Mouse (Mus musculus): Measurements from ENCODE around the gene Uba5.

Gene Uba5

DNA sequence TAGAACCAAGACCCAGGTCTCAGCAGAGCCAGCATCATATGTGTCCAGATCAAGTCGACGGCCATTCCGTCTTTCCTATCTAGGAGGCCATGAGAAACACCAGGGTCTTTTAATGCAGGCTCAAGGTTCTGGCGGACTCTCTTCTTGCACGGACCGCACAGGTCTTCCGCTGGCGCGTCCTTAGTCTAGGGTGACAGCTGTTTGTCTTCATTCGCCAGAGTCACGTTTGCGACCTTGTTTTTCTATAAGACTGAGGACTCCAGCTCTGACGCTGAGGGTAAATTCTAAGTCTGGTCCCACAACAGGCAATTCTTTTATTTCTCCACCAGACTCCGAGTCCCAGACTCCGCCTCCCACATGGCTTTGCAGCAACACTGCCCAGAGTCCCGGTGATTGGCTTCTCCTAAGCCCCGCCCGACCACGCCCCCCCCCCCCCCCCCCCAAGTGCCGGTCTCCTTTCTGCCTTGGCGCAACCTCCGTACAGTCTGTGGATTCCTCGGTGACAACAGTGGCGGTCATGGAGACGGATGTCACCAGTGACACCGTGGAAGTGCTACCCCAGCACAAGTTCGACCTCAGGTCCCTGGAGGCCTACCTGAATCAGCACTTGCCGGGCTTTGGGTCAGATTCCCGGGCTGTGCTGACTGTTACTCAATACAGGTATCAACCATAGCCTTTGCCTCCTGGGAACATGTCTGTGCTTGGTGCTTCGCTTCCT lies 469 bp upstream of the Uba5 start, which contains the start of gene Acad11:
Acad11 (plus strand) TSS at position 134 of the 718 bp plus-strand sequence.
- DNase-seq, result peak; percentile 87

DNA sequence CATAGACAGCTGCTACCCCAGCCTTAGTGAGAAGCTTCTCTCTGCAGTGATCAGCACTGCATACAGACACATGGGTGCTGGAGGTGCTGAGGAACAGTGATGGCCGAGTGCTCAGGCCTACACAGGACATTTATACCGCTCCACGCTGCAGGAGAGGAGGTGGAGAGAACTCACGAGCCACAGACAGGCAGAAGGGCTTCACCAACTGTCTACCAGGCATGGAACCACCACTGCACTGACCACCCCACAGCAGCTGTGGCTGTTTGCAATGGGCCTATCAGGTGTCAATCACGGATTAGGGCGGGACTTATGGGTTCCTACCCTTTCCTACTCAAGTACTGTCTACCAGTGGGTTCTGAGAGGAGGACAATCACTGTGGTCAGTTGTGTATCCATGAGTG lies 11.9 kb downstream of the Uba5 start:
- no peak for DNase-seq

DNA sequence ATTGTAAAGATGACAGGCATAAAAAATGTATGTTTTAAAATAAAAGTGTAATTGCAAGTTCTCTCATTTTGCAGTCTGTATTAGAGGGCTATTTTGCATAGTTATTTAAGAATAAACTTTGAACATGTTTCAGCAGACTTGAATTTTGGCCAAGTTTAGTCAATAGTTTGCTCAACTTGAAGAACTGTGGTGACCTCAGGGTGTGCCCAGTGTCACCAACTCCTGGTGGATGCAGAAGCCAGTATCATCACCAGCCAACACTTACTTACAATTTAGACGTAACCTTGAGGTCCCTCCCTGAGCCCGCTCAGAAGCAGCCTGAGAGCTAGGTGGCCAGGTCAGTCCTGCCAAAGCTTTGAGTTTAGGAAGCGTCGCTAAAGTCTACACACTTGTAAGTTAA lies 19.3 kb downstream of the Uba5 start:
- no peak for DNase-seq

DNA sequence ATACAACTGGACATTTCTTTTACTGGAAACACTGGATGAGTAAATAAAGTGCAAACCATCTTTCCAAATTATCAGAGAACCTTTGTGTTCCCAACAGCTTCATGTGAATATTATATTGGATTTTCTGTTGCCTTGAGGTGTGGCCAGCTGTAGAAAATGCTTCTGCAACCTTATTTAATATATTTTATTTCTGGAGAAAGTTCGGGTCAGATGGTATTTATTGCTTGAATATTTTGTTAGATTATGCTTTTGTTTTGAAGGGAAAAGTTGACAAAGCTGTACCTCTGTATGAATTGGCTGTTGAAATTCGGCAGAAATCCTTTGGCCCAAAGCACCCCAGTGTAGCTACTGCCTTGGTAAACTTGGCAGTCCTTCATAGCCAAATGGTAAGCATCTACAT lies 22.6 kb downstream of the Uba5 start, which contains the start of gene Gm28305:
Gm28305 (plus strand) TSS at position 301 of the 400 bp plus-strand sequence.
- no peak for DNase-seq

DNA sequence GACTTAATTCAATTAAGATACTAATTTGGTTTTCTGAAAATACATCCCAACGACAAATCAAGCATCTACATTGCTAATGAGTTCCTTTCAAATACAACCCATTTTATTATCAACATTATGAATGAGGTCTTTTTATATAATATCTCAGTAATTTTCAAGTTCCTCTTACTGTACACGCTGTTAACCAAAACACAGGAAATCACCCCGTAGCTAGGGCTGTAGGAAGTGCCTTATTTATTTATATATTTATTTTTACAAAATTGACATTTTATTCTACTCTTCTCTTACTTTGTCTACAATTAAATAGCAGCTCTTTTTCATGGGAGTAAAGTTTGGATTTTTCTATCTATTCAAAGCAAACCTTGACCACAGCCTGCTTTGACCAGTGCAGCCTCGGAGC lies 23.2 kb downstream of the Uba5 start:
- DNase-seq, result no peak

DNA sequence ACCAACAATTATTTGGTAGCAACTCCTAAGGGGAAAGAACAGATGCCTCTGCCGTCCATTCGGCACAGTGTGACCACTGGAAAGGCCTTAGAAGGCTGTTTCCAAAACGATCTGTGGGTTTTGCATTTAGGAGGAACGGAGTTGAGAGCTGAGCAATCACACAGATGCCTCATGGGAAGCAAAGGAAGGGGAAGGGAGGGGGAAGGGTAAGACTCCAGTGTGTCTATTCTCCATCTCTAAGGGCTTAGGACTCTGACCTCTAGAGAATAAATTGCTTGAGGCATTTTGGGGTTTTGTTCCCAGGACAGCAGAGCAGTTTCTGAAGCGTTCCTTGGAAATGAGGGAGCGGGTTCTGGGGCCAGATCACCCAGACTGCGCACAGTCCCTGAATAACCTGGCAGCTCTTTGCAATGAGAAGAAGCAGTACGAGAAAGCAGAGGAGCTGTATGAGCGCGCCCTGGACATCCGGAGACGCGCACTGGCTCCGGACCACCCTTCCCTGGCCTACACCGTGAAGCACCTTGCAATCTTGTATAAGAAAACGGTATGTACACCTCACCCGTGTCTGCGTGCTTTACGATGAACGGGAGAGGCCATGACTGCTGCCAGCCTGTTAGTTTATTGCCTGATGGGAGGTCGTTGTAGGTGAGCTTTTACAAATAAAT lies 23.8 kb downstream of the Uba5 start:
- no peak for DNase-seq

DNA sequence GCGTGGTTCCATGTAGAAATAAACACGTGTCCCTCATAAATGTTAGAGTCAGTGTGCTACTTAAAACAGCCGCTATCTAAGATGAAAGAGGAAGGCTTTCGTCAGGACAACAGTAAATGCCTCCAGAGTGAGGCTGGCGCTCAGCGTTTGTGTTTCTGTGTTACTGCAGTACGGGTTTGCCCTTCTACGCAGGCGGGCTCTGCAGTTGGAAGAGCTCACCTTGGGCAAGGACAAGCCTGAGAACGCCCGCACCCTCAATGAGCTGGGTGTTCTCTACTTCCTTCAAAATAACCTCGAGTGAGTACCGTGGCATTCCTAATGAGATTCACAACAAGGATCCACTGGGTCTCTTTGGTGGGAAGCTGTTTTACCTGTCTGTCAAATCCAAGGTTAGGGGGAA lies 24.7 kb downstream of the Uba5 start:
- DNase-seq, result no peak

DNA sequence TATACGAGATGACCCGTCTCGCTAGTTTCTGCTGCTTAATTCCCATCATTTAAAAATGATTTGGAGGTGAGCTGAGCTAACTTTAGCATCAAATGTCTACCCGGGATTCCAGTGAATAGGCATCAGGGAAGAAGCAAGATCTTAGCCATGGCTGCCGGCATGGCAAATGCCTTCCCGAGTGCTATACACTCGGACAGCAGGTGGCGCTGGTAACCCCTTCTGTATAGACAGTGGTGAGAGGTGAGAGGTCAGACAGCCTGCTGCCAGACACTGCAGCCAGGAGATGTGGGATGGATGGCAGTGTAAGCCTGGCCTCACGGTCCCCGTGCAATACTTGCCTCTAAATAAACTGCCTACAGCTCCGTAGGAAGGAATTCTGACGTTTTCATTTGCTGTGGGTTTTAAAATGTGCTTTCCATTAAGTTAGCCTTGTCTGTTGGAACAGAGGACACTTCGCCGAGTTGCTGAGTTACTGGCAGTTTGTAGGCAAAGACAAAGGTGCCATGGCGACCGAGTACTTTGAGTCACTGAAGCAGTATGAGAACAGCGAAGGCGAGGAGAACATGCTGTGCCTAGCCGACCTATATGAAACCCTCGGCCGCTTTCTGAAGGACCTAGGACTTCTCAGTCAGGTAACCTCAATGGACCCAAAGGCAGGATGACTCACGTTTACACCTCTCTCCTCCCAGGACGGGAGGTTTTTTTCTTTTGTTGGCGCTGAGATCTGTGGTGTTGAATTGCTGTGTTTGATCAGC lies 27.5 kb downstream of the Uba5 start:
- peak; percentile 56 for DNase-seq

DNA sequence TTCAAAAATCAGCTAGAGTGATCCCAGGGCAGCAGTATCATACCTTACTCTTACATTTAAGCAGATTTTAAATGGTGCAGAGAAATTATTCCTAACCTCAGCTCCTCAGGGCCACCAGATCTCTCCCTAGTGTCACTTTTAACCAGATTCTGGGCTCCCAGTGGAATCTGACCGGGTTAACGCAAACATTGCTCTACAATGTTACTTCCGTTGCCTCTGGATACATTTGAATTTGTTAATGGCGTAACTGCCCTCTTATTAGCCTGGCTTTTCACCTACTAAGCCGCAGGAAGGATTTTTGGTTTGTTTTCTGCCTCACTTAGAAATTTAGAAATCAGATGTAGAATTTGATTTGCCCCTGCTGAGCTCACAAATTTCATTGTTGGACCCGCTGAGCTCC lies 28.2 kb downstream of the Uba5 start:
- no peak for DNase-seq

DNA sequence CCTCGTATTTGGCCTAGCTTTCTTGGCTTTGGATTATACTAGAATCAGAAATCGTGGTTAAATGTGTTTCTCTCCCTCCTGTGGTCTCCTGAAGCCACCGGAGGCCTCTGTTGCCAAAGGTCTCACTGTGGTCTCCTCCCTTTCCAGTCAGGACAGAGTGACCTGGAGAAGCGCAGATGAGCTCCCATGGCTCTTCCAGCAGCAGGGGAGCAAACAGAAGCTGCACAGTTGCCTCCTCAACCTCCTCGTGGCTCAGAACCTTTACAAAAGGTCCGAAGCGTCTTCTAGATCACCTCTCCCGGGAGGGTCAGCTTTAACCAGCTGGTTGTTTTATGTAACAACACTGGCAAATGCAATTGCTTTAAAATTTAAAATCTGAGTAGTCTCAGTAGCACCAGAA lies 28.7 kb downstream of the Uba5 start:
- DNase-seq, result no peak

DNA sequence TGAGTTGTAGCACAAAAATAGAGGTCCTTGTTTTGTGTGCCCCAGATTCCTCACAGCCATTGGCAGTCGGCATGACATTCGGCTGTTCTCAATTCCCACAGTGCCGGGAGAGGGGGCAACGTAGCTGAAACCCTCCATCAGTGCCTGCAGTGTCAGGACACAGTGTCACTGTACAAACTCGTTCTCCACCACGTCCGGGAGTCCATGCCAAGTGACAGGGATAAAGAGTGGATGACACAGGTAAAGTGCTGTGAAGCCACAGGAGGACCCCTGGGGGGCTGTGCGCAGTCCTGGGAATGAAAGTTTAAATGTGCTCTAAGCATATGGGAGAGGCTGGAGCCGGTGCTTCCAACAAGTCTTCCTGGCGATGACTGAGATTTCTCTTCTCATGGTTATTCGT lies 33.1 kb downstream of the Uba5 start:
- no peak for DNase-seq

DNA sequence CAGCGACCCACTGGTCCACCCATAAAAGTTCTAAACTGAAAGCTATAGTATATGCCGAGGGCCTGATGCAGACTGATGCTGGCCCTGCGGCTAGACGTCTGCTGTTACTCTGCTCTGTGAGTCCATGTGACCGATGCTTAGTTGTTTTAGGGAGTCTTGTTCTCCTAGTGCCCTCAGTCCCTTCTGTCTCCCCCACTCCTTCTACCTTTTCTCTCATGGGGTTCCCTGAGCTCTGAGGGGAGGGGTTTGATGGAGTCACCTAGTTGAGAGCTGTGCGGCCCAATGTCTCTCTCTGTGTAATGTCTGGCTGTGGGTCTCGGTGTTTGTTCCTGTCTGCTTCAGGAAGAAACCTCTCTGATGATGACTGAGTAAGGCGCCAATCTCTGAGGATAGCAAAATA lies 35.7 kb downstream of the Uba5 start:
- DNase-seq, result no peak

DNA sequence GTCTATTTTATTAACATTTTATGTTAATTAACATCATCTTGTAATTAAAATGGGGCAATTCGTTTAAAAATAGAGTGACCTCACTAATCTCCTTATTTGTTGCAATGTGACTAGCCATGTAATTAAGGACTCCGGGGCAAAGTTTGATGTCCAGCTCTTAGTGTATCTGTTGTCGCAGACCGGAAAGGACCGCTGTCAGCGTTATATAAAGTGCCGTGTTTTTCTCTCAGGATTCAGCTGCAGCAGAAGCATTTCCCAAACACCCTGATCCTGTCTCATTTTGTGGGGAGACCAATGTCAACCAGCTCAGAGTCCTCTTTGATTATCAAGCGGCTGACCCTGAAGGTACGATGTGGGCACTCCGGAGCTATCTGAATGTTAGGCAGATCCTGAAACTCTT lies 41.9 kb downstream of the Uba5 start:
- no peak for DNase-seq

DNA sequence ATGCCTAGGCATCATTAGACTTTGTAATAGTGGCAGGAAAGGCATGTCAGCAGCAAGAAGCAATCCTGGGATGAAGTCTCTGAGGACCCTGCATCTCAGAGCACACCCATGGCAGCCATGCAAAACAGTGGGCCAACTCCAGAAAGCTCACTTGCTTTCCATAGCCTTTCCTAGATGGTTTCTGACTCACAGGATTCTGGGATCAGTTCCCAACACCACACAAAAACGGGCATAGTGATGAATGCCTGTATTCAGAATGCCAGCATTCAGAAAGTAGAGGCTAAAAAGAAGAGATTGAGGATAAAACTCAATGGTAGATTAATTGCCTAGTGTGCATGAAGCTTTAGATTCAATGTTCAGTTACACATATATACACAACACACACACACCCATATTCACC lies 48.4 kb downstream of the Uba5 start:
- DNase-seq, result no peak

DNA sequence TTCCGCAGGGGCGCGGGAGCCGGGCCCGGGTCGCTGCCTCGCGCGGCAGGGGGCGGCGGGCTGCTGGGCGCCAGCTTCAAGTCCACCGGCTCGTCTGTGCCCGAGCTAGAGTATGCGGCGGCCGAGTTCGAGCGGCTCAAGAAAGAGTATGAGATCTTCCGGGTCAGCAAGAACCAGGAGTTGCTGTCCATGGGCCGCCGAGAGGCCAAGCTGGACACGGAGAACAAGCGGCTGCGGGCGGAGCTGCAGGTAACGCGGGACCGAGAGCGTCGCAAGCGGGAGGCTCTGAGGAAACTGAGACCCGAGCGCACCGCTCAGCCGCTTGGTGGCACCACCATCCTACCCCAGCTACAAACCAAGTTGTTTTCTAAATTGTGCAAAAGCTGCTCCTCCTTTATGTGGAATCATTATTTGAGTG lies 60.0 kb downstream of the Uba5 start:
- DNase-seq, result peak; percentile 77

DNA sequence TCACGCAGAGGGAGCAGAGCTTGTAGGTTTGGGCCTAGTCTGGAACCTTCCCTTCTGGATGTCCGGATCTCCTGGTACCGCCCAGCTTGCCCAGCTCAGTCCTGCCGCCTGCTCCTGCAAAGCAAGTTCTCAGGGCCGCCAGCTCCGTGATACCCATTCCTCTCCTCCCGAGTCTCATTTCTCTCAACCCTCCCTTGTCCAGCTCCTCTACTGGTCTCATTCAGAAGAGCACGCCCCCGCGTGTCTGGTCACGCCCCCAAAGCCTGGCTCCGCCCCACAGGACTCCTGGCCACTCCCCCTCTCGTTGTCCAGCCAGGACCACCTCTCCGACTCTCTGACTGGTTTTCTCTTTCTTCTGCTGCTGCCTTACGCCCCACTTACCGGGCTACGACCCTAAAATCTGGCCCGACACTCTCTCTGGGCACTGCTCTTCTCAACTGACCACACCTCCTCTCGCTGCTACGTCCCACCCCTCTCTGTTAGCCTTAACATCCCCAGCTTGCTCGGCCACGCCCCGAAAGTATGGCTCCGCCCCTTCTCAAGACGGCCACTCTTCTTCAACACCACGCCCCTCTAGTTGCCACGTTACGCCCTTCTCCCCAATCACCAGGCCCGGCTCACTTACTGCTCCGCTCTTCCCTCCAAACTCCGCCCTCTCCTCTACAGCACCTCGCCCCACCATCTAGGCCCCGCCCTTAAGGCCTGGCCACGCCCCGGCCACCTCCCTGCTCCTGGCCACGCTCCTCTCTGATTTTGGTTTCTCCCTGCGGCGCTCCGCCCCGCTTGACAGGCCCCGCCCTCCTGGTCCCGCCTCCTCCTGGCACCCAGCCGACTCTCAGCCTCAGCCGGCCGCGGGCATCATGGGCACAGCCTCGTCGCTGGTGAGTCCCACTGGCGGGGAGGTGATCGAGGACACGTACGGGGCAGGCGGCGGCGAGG lies 60.7 kb downstream of the Uba5 start, which contains the start of gene Nphp3:
Nphp3 (plus strand) TSS at position 624 of the 939 bp plus-strand sequence.
- DNase-seq, result peak; percentile 100

DNA sequence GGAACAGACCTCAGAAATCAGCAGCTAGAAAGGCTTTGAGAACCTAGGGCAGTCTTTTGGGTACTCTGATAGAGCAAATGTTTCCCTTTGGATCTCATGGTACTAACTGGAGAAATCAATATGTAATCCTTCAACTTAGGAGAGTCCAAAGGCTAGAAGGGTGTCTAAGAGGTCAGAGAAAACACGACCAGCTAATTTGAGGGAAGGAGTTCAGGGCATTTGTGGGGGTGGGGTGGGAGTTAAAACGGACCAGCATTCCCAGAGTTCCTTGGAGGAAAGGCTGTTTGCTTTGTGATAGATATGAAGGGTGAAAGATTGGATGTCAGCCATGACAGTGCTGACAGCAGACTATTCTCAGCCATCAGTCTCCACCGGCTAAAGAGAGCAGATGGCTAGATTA lies 62.3 kb downstream of the Uba5 start:
- no peak for DNase-seq

All from layer of hippocampus, adult 9-11 months (tissue).